Mouse (Mus musculus): ENCODE data around the gene Tapbp.

Gene Tapbp

GRCm38 (mm10) chr17:33920282-33921097, 4.8 kb downstream of the Tapbp start:
- peak; percentile 74 to 82 for DNase-seq (ENCODE audit: low spot score in 2 of 2)

GRCm38 (mm10) chr17:33921361-33921760, 5.7 kb downstream of the Tapbp start:
- no peak for DNase-seq (ENCODE audit: low spot score in 2 of 2)

- DNase-seq (ENCODE audit: low spot score in 2 of 2) = no peak
Measured at GRCm38 (mm10) chr17:33924577-33925283, 9.0 kb downstream of the Tapbp start.

GRCm38 (mm10) chr17:33925406-33926116, 9.9 kb downstream of the Tapbp start:
- DNase-seq (ENCODE audit: low spot score in 2 of 2) = no peak

- DNase-seq (ENCODE audit: low spot score in 2 of 2) = no peak
Measured at GRCm38 (mm10) chr17:33926207-33926932, 10.7 kb downstream of the Tapbp start.

- no peak for DNase-seq (ENCODE audit: low spot score in 2 of 2)
Measured at GRCm38 (mm10) chr17:33928251-33928947, 12.7 kb downstream of the Tapbp start.

- DNase-seq (ENCODE audit: low spot score in 2 of 2) = peak; percentile 80 to 87
Measured at GRCm38 (mm10) chr17:33929371-33930279, 13.9 kb downstream of the Tapbp start, which contains the start of gene Rgl2. TSS of gene Rgl2 (plus strand) at chr17:33929543.

- DNase-seq (ENCODE audit: low spot score in 2 of 2) = peak; percentile 71 to 74
Measured at GRCm38 (mm10) chr17:33930280-33931158, 14.8 kb downstream of the Tapbp start.

GRCm38 (mm10) chr17:33931159-33931866, 15.6 kb downstream of the Tapbp start:
- DNase-seq (ENCODE audit: low spot score in 2 of 2) = no peak

GRCm38 (mm10) chr17:33931947-33932346, 16.2 kb downstream of the Tapbp start:
- DNase-seq (ENCODE audit: low spot score in 2 of 2) = no peak

GRCm38 (mm10) chr17:33932448-33932847, 16.7 kb downstream of the Tapbp start:
- DNase-seq (ENCODE audit: low spot score in 2 of 2) = no peak

GRCm38 (mm10) chr17:33932970-33933369, 17.3 kb downstream of the Tapbp start:
- DNase-seq (ENCODE audit: low spot score in 2 of 2) = no peak

- DNase-seq (ENCODE audit: low spot score in 2 of 2) = no peak
Measured at GRCm38 (mm10) chr17:33935422-33936055, 19.8 kb downstream of the Tapbp start.

GRCm38 (mm10) chr17:33936993-33937392, 21.3 kb downstream of the Tapbp start:
- DNase-seq (ENCODE audit: low spot score in 2 of 2) = no peak

GRCm38 (mm10) chr17:33938783-33939182, 23.1 kb downstream of the Tapbp start:
- no peak for DNase-seq (ENCODE audit: low spot score in 2 of 2)

- DNase-seq (ENCODE audit: low spot score in 2 of 2) = peak; percentile 84 to 92
Measured at GRCm38 (mm10) chr17:33940206-33940805, 24.6 kb downstream of the Tapbp start, which contains the start of the genes Pfdn6 and Wdr46. TSS of gene Pfdn6 (minus strand) at chr17:33940343. TSS of gene Wdr46 (plus strand) at chr17:33940660.

- DNase-seq (ENCODE audit: low spot score in 2 of 2) = no peak
Measured at GRCm38 (mm10) chr17:33940981-33941380, 25.3 kb downstream of the Tapbp start.
